Mouse (Mus musculus): Measurements from ENCODE around the gene Hist1h2be. TPM values are rescaled to one million over a fixed set of nuclear protein-coding genes. Genes with fewer than 3 reads are reported as not detected.
"Not testable (repeated sequence)": the region's sequence is repeated elsewhere in the genome, so short reads cannot be mapped to it uniquely, and the experiment has no call there.

Gene Hist1h2be
- 2.9 TPM for polyA plus RNA-seq (2021)

DNA sequence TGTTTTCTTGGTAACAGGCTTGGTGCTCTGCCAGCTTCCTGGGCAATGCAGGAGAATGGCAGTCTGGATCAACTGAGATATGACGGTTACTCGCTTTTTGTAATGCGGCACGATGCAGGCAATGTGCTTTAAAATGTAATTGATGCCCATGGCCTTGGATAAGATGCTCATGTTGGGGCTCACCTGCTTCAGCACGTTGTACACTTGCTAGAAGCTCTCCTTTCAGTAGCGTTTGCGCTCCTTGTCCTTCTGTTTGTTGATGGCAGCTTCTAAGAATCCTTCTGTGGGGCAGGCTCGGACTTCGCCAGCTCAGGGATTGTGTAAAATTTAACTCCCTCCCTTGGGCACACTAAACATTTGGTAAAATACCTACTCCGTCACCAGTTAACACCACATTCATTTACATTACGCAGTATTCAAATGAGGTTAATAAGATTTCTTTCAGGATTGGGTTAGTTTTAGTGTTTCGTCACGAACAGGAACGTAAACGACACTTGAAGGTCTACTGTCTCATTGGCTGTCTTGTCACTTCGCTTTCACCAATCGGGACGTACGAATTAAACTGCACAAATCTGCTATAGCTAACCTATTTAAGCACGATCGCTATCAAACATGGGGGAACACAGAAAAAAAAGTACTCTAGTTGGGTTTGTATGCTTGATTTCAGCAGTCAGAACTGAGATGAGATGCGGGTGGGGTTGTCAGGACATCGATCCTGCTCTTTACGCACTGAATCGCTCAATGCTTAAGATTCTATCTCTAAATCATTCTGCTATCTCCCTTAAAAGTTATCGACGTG, at the start of gene Hist1h2be:
TSS of gene Hist1h2be (minus strand) at position 392 of the 799 bp plus-strand sequence.
- peak; percentile 81 for DNase-seq (ENCODE audit: low read depth, low spot score)
- CTCF ChIA-PET: interaction anchor here (0.7 to 1.7 kb wide), 7 partner anchors 10 to 80 kb away, joined by 3 to 5 read pairs (median 3); no protein-coding TSS in a partner anchor
- in situ Hi-C loops (cut with MboI; ENCODE audit: low pct_unique_long_range_greater_than_20kb): loop anchor here (10.0 kb wide), 1 partner anchor 114 kb away; the partner anchor contains the start of gene Hist1h1c
- POLR2A ChIA-PET: interaction anchor here (0.8 to 2.0 kb wide), 6 partner anchors 11 to 129 kb away, joined by 3 to 7 read pairs (median 4); no protein-coding TSS in a partner anchor
- peak; percentile 73 for ATAC-seq
- no peaks in the 10 kb centered on the region for H3K27me3 ChIP-seq
- TF ChIP-seq CTCF (IDR thresholded peaks at IDR 0.05): no peak

DNA sequence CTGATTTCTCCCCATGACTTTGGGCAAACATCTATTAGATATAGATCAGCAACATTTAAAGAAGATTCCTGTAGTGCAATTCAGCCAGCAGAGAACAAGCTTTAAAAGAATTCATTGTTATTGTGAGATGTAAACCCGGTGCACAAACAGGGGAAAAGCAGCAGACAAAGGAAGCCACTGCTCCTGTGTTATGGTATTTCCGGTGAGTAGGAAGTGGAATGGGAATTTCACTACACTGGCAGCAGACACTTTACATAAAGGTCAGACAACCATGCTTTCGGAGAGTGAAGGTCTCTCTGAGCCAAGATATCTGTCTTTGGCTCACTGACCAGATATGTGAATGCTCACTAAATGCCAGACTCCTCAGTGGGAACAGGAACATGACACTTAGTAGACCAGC, 41.6 kb upstream of the Hist1h2be start:
- in situ Hi-C loops (cut with MboI; ENCODE audit: low pct_unique_long_range_greater_than_20kb): no loop called here
- TF ChIP-seq CTCF (IDR thresholded peaks at IDR 0.05): no peak
- no peak for DNase-seq (ENCODE audit: low read depth, low spot score)
- ChIA-PET POLR2A (no interaction called here), CTCF (interaction anchor here (1.2 to 2.1 kb wide), 2 partner anchors 18 to 31 kb away, joined by 3 to 5 read pairs; no protein-coding TSS in a partner anchor)
- no peaks in the 10 kb centered on the region for H3K27me3 ChIP-seq
- ATAC-seq: no peak

DNA sequence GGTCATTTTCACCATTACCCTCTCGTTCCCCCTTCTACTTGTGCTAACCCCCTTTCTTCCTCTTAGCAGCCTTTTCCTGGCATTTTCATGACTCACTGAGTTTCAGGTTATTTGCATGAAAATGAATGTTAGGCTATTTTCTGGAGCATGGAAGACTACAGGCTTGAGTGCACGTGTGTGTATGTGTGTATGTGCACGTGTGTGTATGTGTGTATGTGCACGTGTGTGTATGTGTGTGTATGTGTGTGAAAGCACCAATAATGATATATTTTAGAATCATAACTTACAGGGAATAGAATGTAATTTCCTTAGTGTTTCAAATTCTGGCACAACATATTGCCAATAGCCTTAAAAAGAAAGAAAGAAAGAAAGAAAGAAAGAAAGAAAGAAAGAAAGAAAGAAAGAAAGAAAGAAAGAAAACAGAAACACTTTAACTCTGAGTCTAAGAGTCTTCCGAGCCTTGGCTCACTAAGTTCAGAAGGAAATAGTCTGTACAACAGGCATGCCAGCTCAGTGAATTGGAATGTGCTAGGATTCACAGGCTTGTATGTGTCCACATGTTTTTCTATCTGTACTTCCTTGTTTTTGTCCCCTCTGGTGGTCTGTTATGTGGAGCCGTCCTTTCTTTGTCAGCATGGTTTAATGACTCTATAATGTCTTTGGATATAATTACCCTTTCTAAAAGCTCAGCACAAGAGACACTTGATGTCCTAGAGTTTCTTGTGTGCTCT, 38.9 kb upstream of the Hist1h2be start:
- no peak for TF ChIP-seq CTCF (IDR thresholded peaks at IDR 0.05)
- in situ Hi-C loops (cut with MboI; ENCODE audit: low pct_unique_long_range_greater_than_20kb): no loop called here
- no peaks in the 10 kb centered on the region for H3K27me3 ChIP-seq
- ChIA-PET POLR2A (interaction anchor here (0.8 kb wide), 1 partner anchor 29 kb away, joined by 3 read pairs; no protein-coding TSS in a partner anchor), CTCF (interaction anchor here (1.6 to 2.3 kb wide), 2 partner anchors 14 to 27 kb away, joined by 4 to 8 read pairs; no protein-coding TSS in a partner anchor)
- DNase-seq (ENCODE audit: low read depth, low spot score) (no peak), ATAC-seq (peak; percentile 84)

DNA sequence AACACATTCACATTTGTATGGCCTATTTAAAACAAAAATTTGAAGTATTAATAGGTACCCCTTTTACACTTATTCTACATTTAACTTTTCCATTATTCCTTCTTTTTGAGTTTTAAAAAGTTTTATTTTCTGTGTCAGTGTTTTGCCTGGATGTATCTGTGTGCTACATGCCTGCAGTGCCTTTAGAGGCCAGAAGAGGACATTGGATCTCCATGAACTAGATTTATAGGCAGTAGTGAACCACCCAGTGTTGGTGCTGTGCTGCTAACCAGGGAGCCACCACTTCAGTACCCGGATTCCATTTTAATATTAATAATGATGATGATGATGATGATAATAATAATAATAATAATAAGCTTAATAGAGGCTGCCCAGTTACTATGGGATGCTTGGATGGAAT, 9.7 kb upstream of the Hist1h2be start:
- ATAC-seq (peak; percentile 79), DNase-seq (ENCODE audit: low read depth, low spot score) (peak; percentile 13)
- in situ Hi-C loops (cut with MboI; ENCODE audit: low pct_unique_long_range_greater_than_20kb): loop anchor here (10.0 kb wide), 1 partner anchor 54 kb away; the partner anchor contains the start of genes Hist1h2ac and Hist1h2bc
- POLR2A ChIA-PET: interaction anchor here (1.2 to 2.0 kb wide), 3 partner anchors 29 to 67 kb away, joined by 3 to 8 read pairs (median 6); partner anchors contain the start of genes Hist1h2ac, Hist1h2bc and Hist1h4c
- TF ChIP-seq CTCF (IDR thresholded peaks at IDR 0.05): peak; percentile 85
- peaks cover 24% of the 10 kb centered on the region for H3K27me3 ChIP-seq
- CTCF ChIA-PET: interaction anchor here (0.7 to 2.5 kb wide), 6 partner anchors 9 to 66 kb away, joined by 4 to 13 read pairs (median 4); partner anchors contain the start of genes Hist1h1t and Hist1h4c

DNA sequence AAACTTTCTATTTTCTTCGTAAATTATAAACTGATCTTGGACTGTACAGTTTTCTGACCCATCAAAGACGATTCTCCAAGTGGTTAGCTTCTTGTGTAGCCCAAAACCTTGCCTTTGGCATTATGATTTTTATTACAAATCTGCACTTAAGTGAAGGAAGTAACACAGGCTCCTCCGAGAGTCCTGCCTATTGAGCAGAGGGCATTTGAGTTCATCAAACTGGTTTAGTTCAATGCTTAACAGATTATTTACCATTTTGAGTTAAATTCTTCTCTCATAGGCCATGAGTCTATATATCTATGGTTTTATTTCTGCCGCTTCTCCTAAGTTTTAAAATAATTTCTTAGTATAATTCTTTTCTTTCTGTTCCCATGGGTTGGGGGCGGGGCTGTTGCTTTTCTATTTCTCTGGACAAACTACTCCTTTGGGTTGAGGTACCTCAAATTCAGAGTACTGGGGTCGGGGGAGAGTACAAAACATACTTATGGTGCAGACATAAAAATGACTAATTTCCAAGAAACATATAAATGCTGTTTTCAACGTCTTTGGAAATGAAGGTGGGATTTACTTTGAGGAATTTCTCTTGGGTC, 2.0 kb upstream of the Hist1h2be start:
- ATAC-seq: no peak
- POLR2A ChIA-PET: interaction anchor here (0.9 to 1.7 kb wide), 3 partner anchors 41 to 62 kb away, joined by 3 to 5 read pairs (median 5); no protein-coding TSS in a partner anchor
- DNase-seq (ENCODE audit: low read depth, low spot score): no peak
- CTCF ChIA-PET: interaction anchor here (1.7 kb wide), 1 partner anchor 67 kb away, joined by 5 read pairs; no protein-coding TSS in a partner anchor
- in situ Hi-C loops (cut with MboI; ENCODE audit: low pct_unique_long_range_greater_than_20kb): loop anchor here (10.0 kb wide), 1 partner anchor 112 kb away; the partner anchor contains the start of gene Hist1h1c
- TF ChIP-seq CTCF (IDR thresholded peaks at IDR 0.05): no peak
- peaks cover 12% of the 10 kb centered on the region for H3K27me3 ChIP-seq

DNA sequence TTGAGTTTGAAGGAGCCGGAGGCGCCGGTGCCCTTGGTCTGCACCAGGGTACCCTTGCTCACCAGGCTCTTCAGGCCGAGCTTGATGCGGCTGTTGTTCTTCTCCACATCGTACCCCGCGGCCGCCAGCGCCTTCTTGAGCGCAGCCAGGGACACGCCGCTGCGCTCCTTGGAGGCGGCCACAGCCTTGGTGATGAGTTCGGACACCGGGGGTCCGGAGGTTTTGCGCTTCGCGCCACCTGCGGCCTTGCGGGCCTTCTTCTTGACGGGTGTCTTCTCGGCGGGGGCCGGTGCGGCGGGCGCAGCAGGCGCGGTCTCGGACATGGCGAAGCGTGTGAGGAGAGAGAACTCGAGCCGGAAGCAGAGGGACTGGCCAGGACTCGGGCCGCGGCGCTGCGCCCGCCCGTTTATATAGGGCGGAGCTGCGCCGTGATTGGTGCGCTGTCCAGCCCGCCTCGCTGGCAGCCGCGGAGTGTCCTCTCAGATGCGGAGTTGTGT, 1.3 kb upstream of the Hist1h2be start, which contains the start of gene Hist1h1e:
TSS of gene Hist1h1e (minus strand) at position 384 of the 497 bp plus-strand sequence.
- CTCF ChIA-PET: interaction anchor here (1.2 to 1.7 kb wide), 3 partner anchors 8 to 79 kb away, joined by 3 to 5 read pairs (median 4); no protein-coding TSS in a partner anchor
- POLR2A ChIA-PET: interaction anchor here (0.9 to 1.7 kb wide), 5 partner anchors 40 to 128 kb away, joined by 3 to 7 read pairs (median 5); no protein-coding TSS in a partner anchor
- in situ Hi-C loops (cut with MboI; ENCODE audit: low pct_unique_long_range_greater_than_20kb): loop anchor here (10.0 kb wide), 1 partner anchor 113 kb away; the partner anchor contains the start of gene Hist1h1c
- DNase-seq (ENCODE audit: low read depth, low spot score) (peak; percentile 67), ATAC-seq (peak; percentile 83)
- H3K27me3 ChIP-seq: not testable (repeated sequence)

DNA sequence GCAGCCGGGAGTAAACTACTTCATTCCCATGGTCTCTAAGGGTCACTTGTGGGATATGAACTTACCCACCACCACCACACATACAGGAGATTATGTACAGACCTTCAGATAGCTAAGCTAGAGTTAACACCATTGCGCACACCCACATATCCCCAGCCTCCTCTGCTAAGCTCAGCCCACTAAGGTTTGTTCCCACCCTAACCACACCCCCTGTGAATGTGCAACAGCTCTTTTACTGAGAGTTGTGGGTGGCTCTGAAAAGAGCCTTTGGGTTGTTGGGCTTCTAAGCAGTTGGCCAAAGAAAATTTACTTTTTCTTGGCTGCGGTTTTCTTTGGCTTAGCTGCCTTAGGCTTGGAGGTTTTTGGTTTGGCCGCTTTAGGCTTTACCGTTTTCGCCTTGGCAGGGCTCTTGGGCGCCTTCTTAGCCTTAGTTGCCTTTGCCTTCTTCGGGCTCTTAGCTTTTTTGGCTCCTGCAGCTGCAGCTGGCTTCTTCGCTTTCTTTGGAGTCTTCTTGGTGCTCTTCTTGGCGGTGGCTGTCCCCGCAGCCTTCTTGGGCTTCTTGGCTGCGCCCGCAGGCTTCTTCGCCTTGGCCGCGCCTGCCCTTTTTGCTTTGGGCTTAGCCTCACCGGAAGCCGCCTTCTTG, 729 bp upstream of the Hist1h2be start:
- ChIA-PET POLR2A (interaction anchor here (1.0 to 2.0 kb wide), 5 partner anchors 12 to 128 kb away, joined by 3 to 7 read pairs (median 5); no protein-coding TSS in a partner anchor), CTCF (interaction anchor here (0.7 to 1.7 kb wide), 7 partner anchors 9 to 79 kb away, joined by 3 to 5 read pairs (median 3); no protein-coding TSS in a partner anchor)
- peaks cover 4% of the 10 kb centered on the region for H3K27me3 ChIP-seq

DNA sequence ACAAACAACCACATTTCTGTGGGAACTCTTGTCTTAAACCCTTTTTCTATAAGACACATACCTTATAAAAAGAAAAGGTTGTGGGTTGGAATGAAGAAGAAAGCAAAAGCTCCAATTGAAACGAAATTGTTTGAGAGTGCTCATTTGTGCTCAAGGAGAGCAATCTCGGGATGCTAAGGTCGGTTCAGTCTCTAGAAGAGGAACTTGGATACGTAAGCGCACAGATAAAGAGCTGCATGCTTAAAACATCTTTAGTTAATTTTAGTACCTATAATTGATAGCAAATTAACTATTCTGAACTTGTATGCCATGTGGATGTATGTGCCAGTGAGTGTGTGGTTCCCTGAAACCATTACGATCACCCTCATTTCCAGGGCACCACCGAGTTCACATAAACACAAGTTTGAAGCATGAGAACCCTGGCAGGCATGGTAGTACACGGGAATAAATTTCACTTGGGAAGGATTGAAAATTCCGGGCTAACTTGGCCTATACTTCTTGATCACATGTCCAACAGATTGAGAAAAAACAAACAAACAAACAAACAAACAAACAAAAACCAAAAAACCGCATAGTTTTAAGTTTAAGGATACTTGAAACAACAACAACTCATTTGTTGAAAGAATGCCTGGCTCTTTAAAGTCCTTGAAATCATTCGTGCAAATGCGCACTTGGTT, 730 bp downstream of the Hist1h2be start:
- in situ Hi-C loops (cut with MboI; ENCODE audit: low pct_unique_long_range_greater_than_20kb): loop anchor here (10.0 kb wide), 1 partner anchor 115 kb away; the partner anchor contains the start of gene Hist1h1c
- ATAC-seq: no peak
- ChIA-PET CTCF (interaction anchor here (1.3 to 1.4 kb wide), 4 partner anchors 10 to 37 kb away, joined by 3 to 4 read pairs (median 4); no protein-coding TSS in a partner anchor), POLR2A (interaction anchor here (0.8 to 2.0 kb wide), 2 partner anchors 11 to 36 kb away, joined by 4 to 7 read pairs; no protein-coding TSS in a partner anchor)
- no peaks in the 10 kb centered on the region for H3K27me3 ChIP-seq
- TF ChIP-seq CTCF (IDR thresholded peaks at IDR 0.05): no peak
- DNase-seq (ENCODE audit: low read depth, low spot score): no peak

More for the DNA sequence above, 729 bp upstream of the Hist1h2be start:
- in situ Hi-C loops (cut with MboI; ENCODE audit: low pct_unique_long_range_greater_than_20kb): loop anchor here (10.0 kb wide), 1 partner anchor 113 kb away; the partner anchor contains the start of gene Hist1h1c
- DNase-seq (ENCODE audit: low read depth, low spot score): peak; percentile 27
- peak; percentile 61 for ATAC-seq
- TF ChIP-seq CTCF (IDR thresholded peaks at IDR 0.05): no peak

All from Patski (cell line).